Mouse (Mus musculus) telencephalon, adult 2 months (tissue): ENCODE results near the gene Haao.
"Not testable (repeated sequence)": the region's sequence is repeated elsewhere in the genome, so short reads cannot be mapped to it uniquely, and the experiment has no call there.

ENCODE experiments used
- DNase-seq: peaks from one replicate; pipeline ENCODE4 v3.0.0-alpha.2; 2011; ENCODE audit warnings: low read depth, low spot score

The Haao gene

DNA sequence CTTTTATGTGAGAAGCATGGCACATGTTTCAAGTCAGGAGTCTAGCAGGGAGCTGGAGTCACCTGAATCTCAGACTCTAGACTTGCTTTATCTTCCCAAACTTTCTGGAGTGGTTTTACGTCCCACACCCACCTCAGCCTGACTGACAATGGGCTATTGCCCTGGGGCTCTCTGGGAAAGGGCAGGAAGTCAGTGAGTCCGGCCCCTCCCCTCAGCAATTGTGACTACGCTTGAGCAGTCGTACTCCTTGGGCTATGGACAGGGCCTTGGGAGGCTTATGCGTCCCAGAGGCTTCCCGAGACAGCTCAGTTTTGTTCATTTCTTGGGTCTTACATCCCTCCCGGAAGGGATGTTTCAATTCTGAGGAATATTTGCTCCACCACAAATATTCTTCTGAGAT lies 17.6 kb upstream of the Haao start:
- DNase-seq: no peak

DNA sequence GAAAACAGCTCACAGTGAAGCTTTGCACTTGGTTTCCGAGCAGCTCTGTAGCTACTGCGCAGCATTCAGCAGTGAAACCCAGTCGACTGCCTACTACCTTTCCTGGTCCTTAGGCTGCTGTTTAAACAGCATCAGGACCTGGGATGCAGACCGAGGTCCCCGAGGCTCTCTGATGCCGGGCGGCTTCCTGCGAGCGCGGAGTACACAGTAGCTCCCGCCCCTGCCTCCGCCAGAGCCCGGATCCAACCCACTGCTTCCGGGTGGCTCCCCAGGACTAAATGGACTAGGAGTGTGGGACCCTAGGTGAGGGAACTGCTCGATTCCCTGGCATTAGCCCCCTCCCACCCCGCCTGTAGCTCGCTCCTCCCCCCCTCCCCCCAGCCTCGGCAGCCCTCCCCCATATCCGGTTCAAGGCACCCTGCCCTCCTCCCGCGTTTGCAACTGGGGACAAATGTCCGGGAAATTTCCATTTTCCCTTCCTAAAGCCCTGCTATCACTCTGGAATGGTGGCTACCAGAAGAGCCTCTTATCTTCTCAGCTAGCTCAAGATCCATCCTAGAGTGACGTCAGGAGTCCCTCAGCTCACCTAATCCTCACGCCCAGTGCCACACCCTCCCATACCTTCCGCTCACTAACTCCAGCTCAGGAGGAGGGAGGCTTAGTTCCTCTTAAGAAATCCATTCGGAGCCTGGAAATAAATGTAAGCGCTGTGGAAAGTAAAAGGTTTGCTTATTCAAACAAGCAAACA lies 14.5 kb upstream of the Haao start:
- DNase-seq: no peak

DNA sequence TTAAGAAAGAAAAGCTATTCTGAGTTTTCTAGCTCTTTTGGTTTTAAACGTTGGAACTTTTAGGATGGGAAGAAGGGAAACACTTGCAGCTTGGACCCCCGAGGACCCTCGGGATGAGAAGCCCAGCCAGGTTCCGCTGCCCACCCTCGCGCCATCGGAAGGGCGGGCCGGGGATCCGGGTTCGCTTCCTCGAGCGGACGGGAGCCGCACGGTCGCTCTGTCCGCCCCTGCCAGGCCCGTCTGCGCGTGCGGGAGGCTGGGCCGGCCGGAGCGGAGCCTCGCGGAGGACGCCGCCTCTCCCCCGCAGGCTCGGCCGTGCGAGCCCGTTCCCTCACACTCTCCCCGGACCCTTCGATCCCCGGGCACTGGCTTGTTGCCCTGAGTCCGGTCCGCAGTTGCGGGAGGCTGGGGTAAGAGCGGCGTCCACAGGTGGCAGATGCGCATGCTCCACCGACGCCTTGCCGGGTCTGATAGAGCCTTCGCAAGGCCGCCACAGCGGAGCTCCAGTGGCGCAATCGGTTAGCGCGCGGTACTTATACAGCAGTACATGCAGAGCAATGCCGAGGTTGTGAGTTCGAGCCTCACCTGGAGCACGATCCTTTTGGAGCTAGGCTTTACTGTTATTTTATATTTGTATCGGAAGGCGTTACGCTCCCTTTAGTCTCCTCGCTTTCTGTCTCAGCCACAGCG lies 13.8 kb upstream of the Haao start:
- DNase-seq: peak; percentile 82

DNA sequence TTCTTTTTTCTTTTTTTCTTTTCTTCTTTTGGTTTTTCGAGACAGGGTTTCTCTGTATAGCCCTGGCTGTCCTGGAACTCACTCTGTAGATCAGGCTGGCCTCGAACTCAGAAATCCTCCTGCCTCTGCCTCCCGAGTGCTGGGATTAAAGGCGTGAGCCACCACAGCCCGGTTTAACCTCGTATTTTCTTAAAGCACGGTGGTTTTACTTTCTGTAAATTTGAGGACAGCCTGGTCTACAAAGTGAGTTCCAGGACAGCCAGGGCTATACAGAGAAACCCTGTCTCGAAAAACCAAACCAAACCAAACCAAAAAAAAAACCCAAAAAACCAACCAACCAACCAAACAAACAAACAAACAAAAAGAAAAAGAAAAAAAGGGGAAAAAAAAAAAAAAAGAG lies 13.2 kb upstream of the Haao start:
- DNase-seq: not testable (repeated sequence)

DNA sequence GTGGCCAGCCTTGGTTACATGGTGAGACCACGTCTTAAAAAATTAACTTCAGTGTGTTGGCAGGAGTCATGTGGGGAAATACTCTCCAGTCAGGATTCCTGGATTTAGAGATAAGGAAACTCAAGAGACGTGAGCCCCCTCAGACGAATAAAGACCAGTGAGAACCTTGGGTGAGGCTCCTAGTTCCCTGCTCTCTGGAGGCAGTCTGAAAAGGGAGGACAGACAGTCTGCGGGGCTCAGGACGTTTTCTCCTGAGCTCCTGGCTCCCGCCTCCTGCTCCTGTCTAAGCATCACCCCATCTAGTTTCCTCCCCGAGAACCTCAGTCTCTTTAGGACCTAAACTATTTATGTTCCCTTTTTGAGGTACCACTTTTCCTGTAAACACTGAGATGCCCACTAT lies 12.5 kb upstream of the Haao start:
- DNase-seq: no peak

DNA sequence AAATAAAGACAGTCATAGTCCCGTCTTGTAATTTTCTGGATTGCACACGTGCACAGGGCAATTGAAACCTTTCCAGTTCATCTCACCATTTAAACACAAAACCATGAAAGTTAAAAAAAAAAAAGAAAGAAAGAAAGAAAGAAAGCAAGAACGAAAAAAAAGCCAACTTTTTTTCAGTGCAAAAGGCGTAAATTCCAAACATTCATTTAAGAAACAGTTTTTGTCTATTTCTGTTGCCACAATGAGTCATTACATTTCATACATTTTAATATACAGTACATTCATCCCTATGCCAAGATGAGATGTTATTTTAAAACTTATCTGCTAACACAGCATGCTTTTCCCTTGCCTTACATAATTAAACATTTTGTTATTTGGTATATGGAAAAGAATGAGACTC lies 11.9 kb upstream of the Haao start:
- peak; percentile 62 for DNase-seq

DNA sequence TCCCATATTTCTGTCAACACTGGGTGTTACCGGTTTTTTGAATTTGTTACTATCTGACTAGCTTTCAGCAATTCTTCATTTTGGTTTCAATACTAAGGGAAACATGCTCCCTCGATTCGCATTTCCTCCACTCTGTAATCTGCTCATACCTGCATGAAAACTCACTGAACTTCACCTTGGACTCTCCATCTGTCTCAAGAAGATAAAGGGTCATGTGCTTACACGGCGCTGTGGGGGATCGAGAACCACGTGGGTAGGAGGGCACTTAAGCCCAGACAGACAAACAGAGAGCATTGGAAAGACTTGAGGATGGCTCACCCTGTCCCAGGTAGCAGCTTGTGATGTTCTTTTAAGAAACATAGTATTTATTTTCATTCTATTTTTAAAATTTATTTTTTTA lies 10.7 kb upstream of the Haao start:
- DNase-seq: no peak

DNA sequence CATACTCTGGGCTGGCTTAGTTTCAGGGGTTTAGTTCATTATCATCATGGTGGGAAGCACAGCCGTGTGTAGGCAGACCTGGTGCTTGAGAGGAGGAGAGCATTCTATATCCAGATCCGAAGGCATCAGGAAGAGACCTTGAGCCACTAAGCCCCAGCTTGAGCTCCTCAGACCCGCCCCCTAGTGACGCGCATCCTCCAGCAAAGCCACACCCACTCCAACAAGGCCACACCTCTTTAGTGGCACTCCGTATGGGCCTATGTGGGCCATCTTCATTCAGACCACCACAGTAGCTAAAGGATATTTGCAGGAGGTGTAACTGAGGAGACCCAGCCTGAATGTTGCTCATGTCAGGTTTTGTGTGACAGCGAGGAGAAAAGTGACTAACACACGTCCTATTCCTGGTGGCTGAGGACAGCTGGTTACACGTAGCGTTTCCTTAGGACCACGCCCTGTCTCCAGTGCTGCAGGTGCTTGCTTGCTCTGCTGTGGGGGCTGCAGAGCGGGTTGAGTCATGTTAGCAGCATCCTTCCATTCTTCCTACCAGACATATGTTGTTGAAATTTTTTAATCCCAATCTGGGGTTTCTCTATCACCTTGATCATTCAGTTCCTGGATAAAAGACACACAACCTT lies 6.6 kb upstream of the Haao start:
- DNase-seq: no peak

DNA sequence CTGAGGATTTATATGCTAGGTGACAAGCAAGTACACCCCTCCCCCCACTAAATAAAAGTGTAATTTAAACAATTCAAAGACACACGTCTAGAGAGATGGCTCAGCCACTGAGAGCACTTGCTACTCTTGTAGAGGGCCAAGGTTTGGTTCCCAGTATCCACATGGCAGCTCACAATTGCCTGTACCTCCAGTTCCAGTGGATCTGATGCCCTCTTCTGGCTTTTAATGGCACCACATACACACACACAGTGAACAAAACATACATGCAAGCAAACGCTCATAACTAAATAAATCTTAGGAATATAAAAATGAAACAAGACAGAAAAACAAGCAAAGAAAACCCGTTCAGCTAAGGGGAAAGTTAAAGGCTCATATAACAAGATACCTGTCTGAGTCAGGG lies 6.1 kb upstream of the Haao start:
- no peak for DNase-seq

DNA sequence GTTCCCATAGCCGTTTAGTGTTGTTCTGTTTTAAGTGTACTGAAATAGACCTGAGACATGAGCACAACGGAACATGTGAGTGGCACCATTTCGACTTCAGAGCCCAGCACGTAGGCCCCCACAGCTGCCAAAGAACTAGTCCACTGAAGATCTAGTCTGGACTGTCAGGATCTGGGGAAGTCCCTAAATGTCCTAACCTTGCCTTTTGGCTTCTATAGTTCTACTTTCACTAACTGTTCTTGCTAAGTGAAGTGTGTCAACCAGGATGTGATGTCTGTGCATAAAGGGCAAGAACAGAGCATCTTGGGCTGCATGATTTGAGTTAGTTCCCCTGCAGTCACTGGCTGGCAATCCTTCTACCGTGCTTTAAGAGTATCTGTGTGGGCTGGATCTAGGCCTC lies 3.1 kb upstream of the Haao start:
- DNase-seq: no peak

DNA sequence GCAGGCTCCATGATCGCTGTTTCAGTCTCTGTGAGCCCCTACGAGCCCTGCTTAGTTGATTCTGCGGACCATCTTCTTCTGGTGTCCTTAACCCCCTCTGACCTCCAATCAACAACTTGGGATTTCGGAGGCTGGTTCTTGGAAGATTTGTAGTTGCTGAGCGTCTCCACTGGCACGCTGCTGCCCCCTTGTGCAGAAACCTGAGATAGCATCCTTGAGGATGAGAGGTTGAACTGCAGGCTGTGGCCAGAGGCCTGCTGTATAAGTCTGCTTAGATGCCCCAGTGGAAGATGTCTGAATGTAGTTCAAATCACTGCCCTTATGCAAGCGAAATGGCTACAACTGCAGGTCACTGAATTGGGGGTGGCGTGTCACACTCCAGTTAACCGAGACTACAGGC lies 2.7 kb upstream of the Haao start:
- DNase-seq: peak; percentile 64

DNA sequence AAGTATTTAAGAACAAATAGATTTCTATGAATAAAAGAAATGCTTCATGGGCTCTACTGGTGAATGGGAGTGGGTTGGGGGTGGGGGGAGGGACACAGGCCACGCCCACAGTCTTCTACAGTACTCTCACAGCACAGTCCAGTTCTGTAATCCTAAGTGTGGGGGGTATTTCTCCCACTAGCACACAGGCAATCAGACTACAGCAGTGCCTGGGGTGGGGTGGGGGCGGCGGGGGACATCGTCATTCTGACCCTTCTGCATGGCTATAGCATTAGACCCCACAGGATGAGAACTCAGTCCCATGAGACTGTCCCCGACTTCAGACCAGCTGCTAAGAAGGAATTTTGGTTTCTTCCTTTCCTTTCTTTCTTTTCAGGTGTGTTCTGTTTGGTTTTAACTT lies 2.0 kb upstream of the Haao start:
- no peak for DNase-seq

DNA sequence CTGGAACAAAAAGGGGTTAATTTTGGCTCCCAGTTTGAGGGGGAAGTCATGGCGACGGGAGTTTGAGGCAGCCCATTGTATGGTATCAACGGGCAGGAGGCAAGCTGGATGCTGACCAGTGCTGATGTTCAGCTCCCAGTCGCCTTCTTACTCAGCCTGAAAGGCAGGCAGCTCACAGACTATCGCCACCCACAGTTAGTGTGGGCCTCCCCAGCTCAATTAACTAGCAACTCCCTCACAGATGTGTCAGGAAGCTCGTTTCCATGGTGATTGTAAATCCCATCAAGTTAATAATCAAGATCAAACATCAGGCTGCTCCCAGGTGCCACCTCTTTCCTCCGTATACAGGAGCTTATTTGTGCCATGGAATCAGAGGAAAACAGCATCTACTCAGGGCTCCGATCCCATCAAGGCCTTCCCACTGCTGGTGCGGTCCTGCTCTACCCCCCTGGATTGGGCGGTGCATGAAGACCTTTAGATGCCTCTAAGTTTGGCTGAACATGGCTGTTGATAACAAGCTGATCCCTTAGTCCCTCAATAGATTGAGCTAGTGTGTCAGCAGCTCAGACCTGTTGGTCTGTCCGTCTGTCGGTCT lies 1.4 kb upstream of the Haao start:
- no peak for DNase-seq

DNA sequence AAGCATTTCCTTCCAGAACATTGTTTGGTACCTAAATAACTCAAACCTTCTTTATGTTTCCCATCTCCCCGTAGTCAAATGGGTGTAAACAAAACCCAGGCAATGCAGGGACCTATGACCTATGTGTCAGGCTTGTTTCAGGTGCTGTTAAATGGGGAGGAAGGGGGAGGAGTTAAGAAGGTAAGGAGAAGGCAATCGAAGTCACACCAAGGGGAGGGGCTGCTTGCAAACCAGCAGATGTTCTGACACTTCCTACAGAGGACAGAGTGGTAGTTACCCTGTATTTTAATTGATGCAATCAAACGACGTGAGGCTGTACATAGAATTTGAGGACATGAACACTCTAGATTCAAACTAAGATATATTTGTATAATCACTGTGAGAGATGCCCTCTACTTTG lies 719 bp upstream of the Haao start:
- no peak for DNase-seq

DNA sequence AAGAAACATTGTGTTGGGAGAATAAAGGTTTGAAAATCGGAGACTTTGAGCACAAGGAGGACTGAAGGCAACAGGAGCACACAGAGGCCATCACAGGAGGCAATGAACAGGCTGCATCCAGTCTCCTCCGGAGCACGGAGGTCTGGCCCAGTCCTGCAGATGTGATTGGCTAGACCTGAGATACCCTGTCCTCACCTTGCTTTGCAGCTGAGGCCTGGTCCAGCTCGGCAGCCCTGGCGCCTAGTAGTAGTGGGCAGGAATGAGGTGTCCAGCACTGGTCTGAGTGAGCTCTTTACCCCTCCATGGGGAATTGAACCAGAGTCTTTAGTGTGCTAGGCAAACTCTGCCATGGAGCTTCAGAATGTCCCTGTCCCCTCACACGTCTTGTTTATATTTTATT lies 663 bp downstream of the Haao start:
- DNase-seq: no peak

DNA sequence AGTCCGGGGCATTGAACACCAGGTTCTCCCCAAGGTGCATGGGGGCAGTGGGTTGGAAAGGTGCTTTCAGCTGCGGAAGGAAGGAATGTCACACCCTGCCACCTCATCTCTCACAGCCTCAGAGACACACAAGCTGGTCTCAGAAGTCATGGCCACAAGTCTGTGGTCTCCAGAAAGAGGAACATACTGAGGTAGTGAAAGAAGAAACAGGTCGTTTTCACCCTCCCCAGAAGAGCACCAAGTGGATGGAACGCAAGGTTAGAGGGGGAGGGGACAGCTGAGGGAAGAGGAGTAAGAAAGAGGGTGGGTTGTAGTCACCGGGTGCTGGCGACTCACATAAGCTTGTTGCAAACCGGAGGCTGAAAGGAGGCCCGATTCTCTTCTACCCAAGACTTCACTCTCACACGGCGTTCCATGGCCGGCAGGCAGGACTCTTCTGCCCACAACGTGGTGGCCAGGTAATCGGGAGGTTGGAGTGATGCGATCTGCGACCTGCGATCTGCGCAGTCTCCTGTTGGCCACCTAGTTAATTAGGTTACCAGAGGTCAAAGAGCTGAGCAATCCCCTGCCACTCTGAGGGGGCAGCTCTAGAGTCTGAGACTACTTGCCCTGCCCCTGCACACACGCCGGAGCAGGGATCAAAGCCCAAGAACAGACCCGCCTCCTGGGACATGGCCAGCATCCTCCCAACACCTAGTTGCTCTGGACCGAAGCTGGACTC lies 1.3 kb downstream of the Haao start:
- DNase-seq: no peak

DNA sequence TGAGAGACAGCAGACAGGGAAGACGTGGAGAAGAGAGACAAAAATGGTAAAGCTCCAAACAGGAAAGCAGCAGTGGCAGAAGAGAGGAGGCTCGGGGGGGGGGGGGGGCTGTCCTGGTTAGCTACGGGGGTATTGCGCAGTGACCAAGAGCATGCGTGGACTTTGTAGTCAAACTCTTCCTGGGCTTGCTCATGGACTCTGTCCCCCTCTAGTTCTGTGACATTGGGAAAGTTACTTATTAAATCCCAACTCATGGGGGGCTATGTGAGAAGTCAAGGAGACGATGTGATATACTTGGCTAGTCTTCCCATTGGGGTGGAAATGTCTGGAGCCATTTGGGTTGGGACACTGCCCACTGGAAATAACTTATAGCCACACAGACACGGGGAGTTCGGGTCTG lies 2.2 kb downstream of the Haao start:
- no peak for DNase-seq

DNA sequence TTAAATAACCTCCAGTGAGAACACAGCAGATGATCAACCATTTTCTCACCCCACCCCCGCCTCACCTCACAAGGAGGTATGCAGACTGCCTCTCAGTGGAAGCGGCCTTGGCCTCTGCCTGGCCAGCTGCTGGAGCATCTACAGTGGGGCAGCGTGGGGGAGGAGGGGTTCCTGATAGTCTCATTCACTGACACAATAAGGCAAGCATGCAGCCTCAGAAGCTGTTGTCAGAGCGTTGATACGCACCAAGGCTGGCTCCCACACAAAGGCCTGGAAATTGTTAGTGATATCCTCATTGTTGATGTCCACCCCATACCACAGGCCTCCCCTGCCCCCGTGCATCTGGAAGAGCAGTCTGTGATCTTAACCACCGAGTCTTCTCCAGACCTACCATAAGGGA lies 4.0 kb downstream of the Haao start:
- DNase-seq: no peak

DNA sequence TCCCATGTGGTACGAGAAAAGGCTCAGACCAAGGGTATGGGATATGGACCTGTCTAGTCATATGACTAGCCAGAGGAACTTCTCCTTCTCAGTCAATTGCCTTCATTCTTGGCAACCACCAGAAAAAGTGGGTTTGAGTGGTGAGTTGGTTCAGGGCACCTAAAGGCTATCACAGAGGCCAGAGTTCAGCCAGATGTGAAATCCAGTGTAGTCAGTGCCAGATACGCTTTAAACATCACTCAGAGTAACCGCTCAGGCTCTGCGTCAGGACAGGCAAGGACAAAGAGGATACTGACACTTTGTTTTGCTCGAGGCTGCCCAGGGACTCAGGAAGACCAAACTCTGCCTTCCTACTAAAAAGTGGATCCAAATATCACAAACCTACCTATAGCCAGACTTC lies 6.8 kb downstream of the Haao start:
- DNase-seq: no peak

DNA sequence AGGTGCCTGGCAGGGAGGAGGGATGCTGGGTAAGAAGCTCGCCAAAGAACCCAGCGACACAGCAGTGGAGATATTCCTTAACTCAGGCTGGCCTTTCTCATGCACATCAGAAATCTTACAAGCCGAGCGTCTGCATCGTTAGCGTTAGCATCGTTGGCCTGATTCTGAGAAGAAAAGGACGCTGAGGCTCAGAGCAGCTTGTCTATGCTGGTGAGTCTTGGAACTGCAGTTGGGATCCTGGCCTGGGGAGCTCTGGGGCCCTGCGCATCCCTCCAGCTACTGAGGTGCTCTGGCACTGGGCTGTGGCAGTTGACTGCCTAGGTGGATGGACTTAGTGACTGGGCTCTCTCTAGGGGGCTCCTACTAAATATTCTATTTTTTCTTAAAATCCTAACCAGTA lies 8.6 kb downstream of the Haao start:
- DNase-seq: no peak

DNA sequence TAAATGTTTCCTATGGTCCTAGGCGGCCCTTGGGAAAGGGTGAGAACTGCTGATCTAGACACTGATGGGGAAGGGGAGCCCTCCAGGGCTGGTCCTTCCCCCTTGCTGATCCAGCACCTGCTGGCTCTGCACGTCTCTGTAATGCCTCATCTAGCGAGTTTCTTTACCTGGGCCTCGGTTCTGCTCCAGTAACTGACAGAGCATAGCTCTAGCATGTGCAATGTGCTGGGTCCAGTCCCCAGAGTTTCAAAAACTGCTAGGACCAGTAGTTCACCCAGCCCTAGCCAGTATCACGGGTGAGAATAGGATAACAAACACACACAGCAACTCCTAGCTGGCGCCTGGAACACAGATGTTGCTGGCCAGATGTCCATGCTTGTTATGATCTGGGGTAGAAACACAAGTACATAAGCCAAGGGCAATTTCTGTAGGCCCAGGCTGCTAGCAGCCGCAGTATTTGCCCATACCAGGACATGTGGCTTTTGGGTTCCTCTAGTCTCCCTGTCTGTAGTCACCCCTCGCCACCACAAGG lies 10.0 kb downstream of the Haao start:
- DNase-seq: no peak

DNA sequence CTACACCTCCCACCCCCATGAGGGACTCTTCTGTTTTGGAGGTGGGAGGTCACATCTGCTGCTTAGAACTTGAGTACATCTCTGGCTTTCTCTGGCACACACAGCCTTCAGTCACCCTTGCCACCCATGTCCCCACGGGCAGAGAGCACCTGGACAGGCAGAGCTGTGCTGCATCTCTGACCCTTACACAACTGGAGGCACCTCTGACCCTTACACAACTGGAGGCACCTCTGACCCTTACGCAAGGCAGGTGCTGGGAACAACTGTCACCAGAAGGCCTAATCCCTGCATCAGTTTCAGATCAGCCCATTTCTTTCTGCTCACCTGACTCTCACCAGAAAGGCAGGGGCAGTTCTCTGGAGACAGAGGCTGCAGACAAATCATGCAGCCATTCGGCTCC lies 11.7 kb downstream of the Haao start:
- no peak for DNase-seq
